Mouse (Mus musculus): ENCODE measurements around the gene Trpm3. TPM values are rescaled to one million over a fixed set of nuclear protein-coding genes. Genes with fewer than 3 reads are reported as not detected.
"Not testable (repeated sequence)": the region's sequence is repeated elsewhere in the genome, so short reads cannot be mapped to it uniquely, and the experiment has no call there.

Gene Trpm3
- polyA plus RNA-seq, 2 experiments, result 0.03 TPM; not detected in 1

DNA sequence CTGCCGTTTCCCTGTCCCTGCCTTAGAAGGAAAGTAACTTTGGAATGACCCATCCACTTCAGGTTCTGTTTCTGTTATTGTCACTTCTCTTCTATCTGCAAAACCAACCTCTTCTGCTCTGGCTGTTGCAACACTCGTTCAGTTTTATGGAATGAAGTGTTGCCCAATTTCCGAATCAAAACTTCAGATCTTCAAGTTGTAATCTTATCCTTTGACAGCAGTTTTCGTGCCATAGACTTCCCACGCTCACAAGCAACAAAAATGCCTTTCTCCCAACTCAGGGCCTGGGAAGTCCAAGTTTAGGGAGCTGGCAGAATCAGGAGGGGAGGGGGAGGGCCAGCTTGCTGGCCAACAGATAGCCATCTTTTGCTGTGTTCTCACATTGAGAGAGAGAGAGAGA, 889.4 kb downstream of the Trpm3 start:
- no peak for DNase-seq (ENCODE audit: low read depth in 3 of 3, low spot score in 3 of 3)

DNA sequence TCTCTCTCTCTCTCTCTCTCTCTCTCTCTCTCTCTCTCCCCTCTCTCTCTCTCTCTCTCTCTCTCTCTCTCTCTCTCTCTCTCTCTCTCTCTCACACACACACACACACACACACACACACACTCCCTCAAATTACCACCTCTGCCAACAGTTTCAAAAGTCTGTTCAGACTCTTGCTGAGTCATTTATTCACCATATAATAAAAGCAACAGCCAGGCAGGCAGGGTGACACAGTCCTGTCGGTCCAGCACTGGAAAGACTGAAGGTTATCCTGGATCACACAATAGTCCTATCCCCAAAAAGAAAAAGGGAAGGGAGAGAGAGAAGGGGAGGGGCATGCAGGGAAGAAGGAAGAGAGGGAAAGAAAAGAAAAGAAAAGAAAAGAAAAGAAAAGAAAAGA, 894.5 kb downstream of the Trpm3 start:
- not testable (repeated sequence) for H3K4me2 ChIP-seq (ENCODE audit: low read depth); H3K27me3 ChIP-seq (ENCODE audit: control insufficient read depth, insufficient read depth, low read length); H3K36me3 ChIP-seq (replicated peaks; ENCODE audit: control insufficient read depth, insufficient read depth, low read depth); H3K9me3 ChIP-seq (ENCODE audit: control insufficient read depth, low read length); H3K9ac ChIP-seq (replicated peaks); H3K4me3 ChIP-seq (ENCODE audit: insufficient read depth in 1 of 2, low read depth in 2 of 2, low read length in 2 of 2); H3K27ac ChIP-seq; ATAC-seq (ENCODE audit: insufficient read depth); DNase-seq (ENCODE audit: low read depth in 3 of 3, low spot score in 3 of 3); H3K4me1 ChIP-seq (replicated peaks; ENCODE audit: control insufficient read depth in 2 of 2, insufficient read depth in 2 of 2, low read length in 1 of 2)
- 30% methylated on average over 1 of the region's 1 CpGs for WGBS (ENCODE audit: insufficient replicate concordance)

More for the DNA sequence above, 889.4 kb downstream of the Trpm3 start:
- WGBS (ENCODE audit: insufficient replicate concordance), result 56% methylated on average over 5 of the region's 5 CpGs
- H3K4me2 ChIP-seq (ENCODE audit: low read depth), result no peak overlapping the region
- H3K36me3 ChIP-seq (replicated peaks; ENCODE audit: control insufficient read depth, insufficient read depth, low read depth), result no peaks in the 10 kb centered on the region
- TF ChIP-seq EP300 (IDR thresholded peaks at IDR 0.05; ENCODE audit: low read depth) (no peak), CTCF (IDR thresholded peaks at IDR 0.05; ENCODE audit: low read depth) (no peak)
- no peak for ATAC-seq (ENCODE audit: insufficient read depth)
- H3K4me1 ChIP-seq (replicated peaks; ENCODE audit: control insufficient read depth in 2 of 2, insufficient read depth in 2 of 2, low read length in 1 of 2), result no peaks in the 10 kb centered on the region
- H3K27ac ChIP-seq, result no peak overlapping the region
- no peak overlapping the region for H3K9ac ChIP-seq (replicated peaks)
- H3K4me3 ChIP-seq (ENCODE audit: insufficient read depth in 1 of 2, low read depth in 2 of 2, low read length in 2 of 2), result no peak overlapping the region
- H3K9me3 ChIP-seq (ENCODE audit: control insufficient read depth, low read length), result no peaks in the 10 kb centered on the region
- H3K27me3 ChIP-seq (ENCODE audit: control insufficient read depth, insufficient read depth, low read length), result no peaks in the 10 kb centered on the region

DNA sequence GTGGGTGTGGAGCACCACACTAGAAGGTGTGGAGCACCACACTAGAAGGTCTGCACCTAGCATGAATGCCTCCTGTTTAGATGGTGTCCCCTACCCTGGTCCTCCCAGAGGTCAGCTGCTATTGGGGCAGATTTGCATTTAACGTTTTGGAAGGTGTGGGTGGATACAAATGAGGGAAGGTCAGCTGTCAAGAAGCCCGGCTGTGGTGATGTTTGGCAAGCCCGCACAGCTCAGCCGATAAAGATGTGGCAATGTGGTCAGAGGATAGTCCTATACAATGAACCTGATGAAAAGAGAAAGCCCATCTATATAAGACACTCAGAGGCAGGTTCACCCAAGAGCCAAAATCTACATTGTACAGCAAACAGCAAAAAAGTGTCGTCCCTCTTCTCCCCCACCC, 895.3 kb downstream of the Trpm3 start:
- 53% methylated on average over 5 of the region's 5 CpGs for WGBS (ENCODE audit: insufficient replicate concordance)
- H3K27ac ChIP-seq, result no peak overlapping the region
- H3K4me2 ChIP-seq (ENCODE audit: low read depth), result no peak overlapping the region
- no peak overlapping the region for H3K9ac ChIP-seq (replicated peaks)
- TF ChIP-seq EP300 (IDR thresholded peaks at IDR 0.05; ENCODE audit: low read depth), result no peak
- no peak for DNase-seq (ENCODE audit: low read depth in 3 of 3, low spot score in 3 of 3)
- H3K27me3 ChIP-seq (ENCODE audit: control insufficient read depth, insufficient read depth, low read length), result no peaks in the 10 kb centered on the region
- H3K4me3 ChIP-seq (ENCODE audit: insufficient read depth in 1 of 2, low read depth in 2 of 2, low read length in 2 of 2), result no peak overlapping the region
- no peaks in the 10 kb centered on the region for H3K4me1 ChIP-seq (replicated peaks; ENCODE audit: control insufficient read depth in 2 of 2, insufficient read depth in 2 of 2, low read length in 1 of 2)
- ATAC-seq (ENCODE audit: insufficient read depth), result no peak
- H3K36me3 ChIP-seq (replicated peaks; ENCODE audit: control insufficient read depth, insufficient read depth, low read depth), result no peaks in the 10 kb centered on the region
- no peaks in the 10 kb centered on the region for H3K9me3 ChIP-seq (ENCODE audit: control insufficient read depth, low read length)

DNA sequence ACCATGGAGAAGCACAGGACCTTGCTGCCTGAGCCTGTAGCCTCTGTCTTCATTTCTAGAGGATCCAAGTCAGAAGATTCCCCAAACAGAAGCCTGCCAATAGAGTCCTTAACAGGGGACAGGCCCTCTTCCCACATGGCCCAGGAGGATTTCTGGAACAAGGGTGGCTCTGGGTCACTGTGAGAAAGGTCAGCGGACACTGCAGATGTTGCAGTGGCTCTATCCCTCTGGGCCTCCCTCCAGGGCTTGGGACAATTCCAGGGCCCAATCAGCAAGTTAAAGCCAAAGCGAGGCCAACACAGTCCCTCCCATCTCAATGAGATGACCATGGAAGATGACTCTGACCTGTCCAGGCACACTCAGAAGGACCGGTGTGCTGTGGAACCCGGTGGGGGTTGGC, 896.1 kb downstream of the Trpm3 start:
- no peaks in the 10 kb centered on the region for H3K4me1 ChIP-seq (replicated peaks; ENCODE audit: control insufficient read depth in 2 of 2, insufficient read depth in 2 of 2, low read length in 1 of 2)
- no peak overlapping the region for H3K9ac ChIP-seq (replicated peaks)
- H3K27me3 ChIP-seq (ENCODE audit: control insufficient read depth, insufficient read depth, low read length), result no peaks in the 10 kb centered on the region
- TF ChIP-seq EP300 (IDR thresholded peaks at IDR 0.05; ENCODE audit: low read depth) (no peak), CTCF (IDR thresholded peaks at IDR 0.05; ENCODE audit: low read depth) (no peak)
- no peaks in the 10 kb centered on the region for H3K36me3 ChIP-seq (replicated peaks; ENCODE audit: control insufficient read depth, insufficient read depth, low read depth)
- ATAC-seq (ENCODE audit: insufficient read depth) (no peak), DNase-seq (ENCODE audit: low read depth in 3 of 3, low spot score in 3 of 3) (no peak)
- H3K9me3 ChIP-seq (ENCODE audit: control insufficient read depth, low read length), result no peaks in the 10 kb centered on the region
- H3K4me2 ChIP-seq (ENCODE audit: low read depth), result no peak overlapping the region
- H3K4me3 ChIP-seq (ENCODE audit: insufficient read depth in 1 of 2, low read depth in 2 of 2, low read length in 2 of 2), result no peak overlapping the region
- WGBS (ENCODE audit: insufficient replicate concordance), result 72% methylated on average over 4 of the region's 4 CpGs
- no peak overlapping the region for H3K27ac ChIP-seq

DNA sequence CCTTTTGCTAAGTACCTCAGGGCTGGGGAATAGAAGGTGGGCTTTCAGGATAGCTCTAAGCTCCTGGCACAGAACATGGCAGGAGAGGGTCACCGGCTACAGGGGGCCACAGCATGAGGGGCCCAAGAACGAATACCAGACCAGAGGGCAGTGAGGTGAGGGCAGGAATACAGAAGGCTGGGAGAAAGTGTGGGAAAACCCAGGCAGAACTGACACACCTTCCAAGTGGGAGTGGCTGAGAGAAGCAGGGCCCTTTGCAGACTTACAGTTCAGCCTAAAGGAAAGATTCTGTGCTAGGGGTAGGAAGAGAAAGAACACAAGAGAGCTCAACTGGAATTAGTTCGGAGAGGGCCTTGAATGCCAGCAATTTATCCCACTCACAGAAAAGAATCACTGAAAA, 896.9 kb downstream of the Trpm3 start:
- no peak for DNase-seq (ENCODE audit: low read depth in 3 of 3, low spot score in 3 of 3)
- H3K4me3 ChIP-seq (ENCODE audit: insufficient read depth in 1 of 2, low read depth in 2 of 2, low read length in 2 of 2), result no peak overlapping the region
- H3K27ac ChIP-seq, result no peak overlapping the region
- ATAC-seq (ENCODE audit: insufficient read depth), result no peak
- WGBS (ENCODE audit: insufficient replicate concordance), result 59% methylated on average over 3 of the region's 3 CpGs
- no peak overlapping the region for H3K9ac ChIP-seq (replicated peaks)
- H3K27me3 ChIP-seq (ENCODE audit: control insufficient read depth, insufficient read depth, low read length), result no peaks in the 10 kb centered on the region
- no peaks in the 10 kb centered on the region for H3K36me3 ChIP-seq (replicated peaks; ENCODE audit: control insufficient read depth, insufficient read depth, low read depth)
- H3K4me1 ChIP-seq (replicated peaks; ENCODE audit: control insufficient read depth in 2 of 2, insufficient read depth in 2 of 2, low read length in 1 of 2), result no peaks in the 10 kb centered on the region
- TF ChIP-seq CTCF (IDR thresholded peaks at IDR 0.05; ENCODE audit: low read depth), result no peak
- no peak for TF ChIP-seq EP300 (IDR thresholded peaks at IDR 0.05; ENCODE audit: low read depth)
- no peak overlapping the region for H3K4me2 ChIP-seq (ENCODE audit: low read depth)
- no peaks in the 10 kb centered on the region for H3K9me3 ChIP-seq (ENCODE audit: control insufficient read depth, low read length)
